Mouse (Mus musculus): ENCODE measurements around the gene Zfp719.

Zfp719 gene

GRCm38 (mm10) chr7:43607743-43608287, 28.4 kb downstream of the Zfp719 start:
- DNase-seq (ENCODE audit: low spot score in 2 of 2) = no peak

- no peak for DNase-seq (ENCODE audit: low spot score in 2 of 2)
These were observed 29.0 kb downstream of the Zfp719 start for GRCm38 (mm10) chr7:43608316-43608824.

- no peak for DNase-seq (ENCODE audit: low spot score in 2 of 2)
These were observed 34.6 kb downstream of the Zfp719 start for GRCm38 (mm10) chr7:43613816-43614551.

DNA sequence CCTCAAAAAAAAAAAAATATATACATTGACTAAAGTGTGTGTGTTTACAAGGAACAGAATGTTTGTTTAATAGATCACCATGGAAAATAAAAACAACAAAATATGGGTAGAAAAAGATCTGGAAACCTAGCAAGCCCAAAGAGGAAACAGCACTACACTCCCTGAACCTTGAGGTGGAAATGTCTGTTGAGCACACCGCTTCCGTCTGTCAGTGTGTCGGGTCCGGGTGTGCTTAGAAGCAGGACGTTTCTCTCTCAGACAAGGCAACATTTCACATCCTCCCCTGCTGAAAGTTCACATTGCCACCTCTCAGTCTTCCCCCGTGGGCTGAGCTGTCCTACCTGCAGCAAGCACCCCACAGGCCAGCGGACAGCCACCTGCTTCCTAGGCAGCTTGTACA, 43.5 kb downstream of the Zfp719 start:
- DNase-seq (ENCODE audit: low spot score in 2 of 2) = no peak

DNA sequence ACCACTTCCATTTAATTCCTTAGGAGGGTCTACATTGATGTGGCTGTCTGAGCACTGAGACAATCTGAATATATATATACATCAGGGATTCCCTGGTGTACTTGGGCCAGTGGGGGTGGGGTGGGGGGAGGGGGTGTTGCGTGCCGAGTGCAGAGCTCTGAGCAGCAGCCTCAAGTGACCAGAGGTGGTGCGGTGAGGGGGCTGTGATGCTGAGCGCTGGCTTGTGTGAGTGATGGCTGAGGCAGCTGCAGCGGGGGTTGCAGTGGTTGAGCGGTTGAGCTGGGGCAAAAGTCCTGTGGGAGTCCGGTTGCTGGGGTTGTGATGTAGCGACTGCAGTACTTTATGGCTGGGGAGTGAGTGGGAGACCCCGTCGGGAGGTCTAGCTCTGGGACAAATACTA, 44.4 kb downstream of the Zfp719 start:
- DNase-seq (ENCODE audit: low spot score in 2 of 2) = no peak

- DNase-seq (ENCODE audit: low spot score in 2 of 2) = no peak
These were observed 45.7 kb downstream of the Zfp719 start for GRCm38 (mm10) chr7:43625065-43625464.

GRCm38 (mm10) chr7:43625794-43626422, 46.5 kb downstream of the Zfp719 start:
- DNase-seq (ENCODE audit: low spot score in 2 of 2) = no peak

GRCm38 (mm10) chr7:43633940-43634339, 54.5 kb downstream of the Zfp719 start:
- no peak for DNase-seq (ENCODE audit: low spot score in 2 of 2)

DNA sequence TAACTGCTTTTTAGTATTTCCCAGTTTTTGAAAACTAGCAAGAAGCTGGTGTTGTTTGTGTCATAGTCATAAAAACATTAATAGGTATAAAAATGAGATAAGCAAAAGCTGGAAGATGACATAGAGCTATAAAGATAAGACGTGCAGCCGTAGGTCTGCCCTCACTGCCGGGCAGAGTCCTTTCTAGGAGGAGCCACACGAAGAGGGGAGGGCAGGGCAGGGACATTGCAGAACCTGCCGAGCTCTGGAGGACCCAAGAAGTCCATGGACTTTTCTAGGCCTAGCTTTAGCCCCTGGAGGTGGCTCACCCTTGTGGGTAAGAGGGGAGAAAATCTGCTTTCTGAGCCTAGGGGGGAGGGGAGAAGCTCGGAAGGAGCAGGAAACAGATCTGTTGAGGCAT, 55.1 kb downstream of the Zfp719 start, which contains the start of gene Ceacam18:
Ceacam18 (plus strand) TSS at position 208 of the 400 bp plus-strand sequence.
- DNase-seq (ENCODE audit: low spot score in 2 of 2) = no peak

DNA sequence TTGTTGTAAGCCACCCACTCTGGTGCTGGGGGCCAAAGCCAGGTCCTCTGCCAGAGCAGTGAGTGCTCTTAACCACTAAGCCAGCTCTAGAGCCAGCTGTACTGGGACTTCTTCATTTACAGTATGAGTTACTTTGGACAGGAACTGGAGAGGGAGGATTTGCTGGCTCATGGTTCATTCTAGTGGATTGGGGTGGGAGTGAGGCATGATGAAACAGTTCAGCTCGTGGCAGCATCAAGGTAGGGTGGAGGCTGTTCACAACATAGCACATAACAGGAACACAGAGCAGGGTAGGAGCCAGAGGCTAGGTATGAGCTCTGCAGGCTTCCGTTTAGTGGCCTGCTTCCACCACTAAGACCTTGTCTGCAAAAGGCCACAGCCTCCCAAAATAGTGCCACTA, 56.8 kb downstream of the Zfp719 start:
- DNase-seq (ENCODE audit: low spot score in 2 of 2) = no peak

DNA sequence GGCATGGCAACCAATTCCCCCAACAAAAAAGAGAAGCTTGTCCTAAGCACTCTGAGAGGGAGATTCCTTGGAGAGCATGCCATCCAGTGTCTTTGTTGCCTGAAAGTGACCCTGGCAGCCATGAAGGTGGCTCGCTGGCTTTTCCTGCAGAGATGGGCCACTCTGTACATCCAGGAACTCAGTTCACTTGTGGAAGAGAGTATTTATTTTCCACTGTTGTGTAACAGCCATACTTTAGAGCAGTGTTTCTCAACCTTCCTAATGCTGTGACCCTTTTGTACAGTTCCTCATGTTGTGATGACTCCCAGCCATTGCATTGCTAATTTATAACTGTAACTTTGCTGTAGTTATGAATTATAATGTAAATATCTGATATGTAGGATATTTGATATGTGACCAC, 57.7 kb downstream of the Zfp719 start:
- no peak for DNase-seq (ENCODE audit: low spot score in 2 of 2)

GRCm38 (mm10) chr7:43642587-43642986, 63.2 kb downstream of the Zfp719 start:
- DNase-seq (ENCODE audit: low spot score in 2 of 2) = no peak

All from cerebellum, postnatal 4 days (tissue).